In the genomic region with DNA sequence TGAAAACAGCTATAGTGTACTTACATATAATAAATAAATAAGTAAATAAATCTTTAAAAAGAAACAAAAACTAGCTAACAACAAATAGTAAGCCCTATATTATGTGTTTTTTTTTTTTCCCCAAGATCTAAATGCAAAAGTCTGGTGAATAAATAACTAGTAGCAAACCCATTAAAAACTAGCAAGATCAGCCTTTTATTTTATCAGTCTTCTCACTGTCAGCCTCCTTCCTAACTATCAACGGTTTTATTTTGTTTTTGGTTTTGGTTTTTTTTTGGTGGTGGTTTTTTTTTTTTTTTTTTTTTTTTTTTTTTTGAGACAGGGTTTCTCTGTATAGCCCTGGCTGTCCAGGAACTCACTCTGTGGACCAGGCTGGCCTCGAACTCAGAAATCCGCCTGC, we compare ENCODE assay signal across 32 mouse cellular contexts. TPM values are rescaled to one million over a fixed set of nuclear protein-coding genes. Genes with fewer than 3 reads are reported as not detected.
"Had no signal": no experiment of that assay in that cellular context is flagged by ENCODE, and none has a peak within 500 bp of the region (broad histone marks: within the 10 kb centered on the region; RNA-seq: fewer than 3 reads in every experiment).

No protein-coding gene starts in this region.

RNA-seq across cellular contexts. Expression of gene Gm20671, which starts 22.7 kb away (rescaled TPM):
- total RNA-seq: left cerebral cortex, adult 2 months; left cerebral cortex, adult 8-10 months; left cerebral cortex, postnatal 10 days; left cerebral cortex, postnatal 14 days; left cerebral cortex, postnatal 25 days; left cerebral cortex, postnatal 36 days; left cerebral cortex, postnatal 4 days; liver, adult 2 months had no signal
- polyA plus RNA-seq: limb, embryonic 10.5 days; limb, embryonic 11.5 days; limb, embryonic 12.5 days; limb, embryonic 13.5 days; limb, embryonic 15.5 days; liver, embryonic 11.5 days; liver, embryonic 16.5 days; liver, postnatal 0 days; lung, embryonic 14.5 days; lung, embryonic 15.5 days; lung, embryonic 16.5 days; lung, postnatal 0 days; macrophage; midbrain, embryonic 10.5 days; midbrain, embryonic 11.5 days; midbrain, embryonic 12.5 days; midbrain, embryonic 13.5 days; midbrain, embryonic 14.5 days; midbrain, embryonic 15.5 days; midbrain, embryonic 16.5 days; midbrain, postnatal 0 days; myocyte; neural tube, embryonic 11.5 days; neural tube, embryonic 12.5 days had no signal
